In the genomic region with DNA sequence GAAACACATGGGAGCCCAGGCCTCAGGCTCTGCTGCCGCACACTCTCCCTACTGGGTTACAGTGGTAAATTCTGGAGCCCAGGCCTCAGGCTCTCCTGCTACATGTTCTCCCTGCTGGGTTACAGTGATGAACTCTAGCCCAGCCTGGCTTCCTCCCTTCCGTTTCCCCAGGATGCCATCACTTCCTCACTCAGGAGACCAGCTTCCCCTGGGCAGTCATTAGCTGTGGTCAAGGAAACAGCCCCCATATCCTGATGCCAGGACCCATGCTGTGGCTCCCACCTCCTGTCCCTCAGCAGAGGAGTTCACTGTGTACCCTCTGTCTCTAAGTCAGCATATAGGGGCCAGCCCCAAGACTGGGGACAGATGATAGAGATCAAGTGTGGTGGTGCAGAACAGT, we compare ENCODE assay signal across 9 mouse cellular contexts. TPM values are rescaled to one million over a fixed set of nuclear protein-coding genes. Genes with fewer than 3 reads are reported as not detected.
A peak's percentile ranks its signal among the peaks of the same experiment; 100 is the strongest.
DNase-seq lines count a peak whose midpoint lies in the region; ATAC-seq and TF ChIP-seq lines count a peak whose summit lies in the region.
"Had no signal": no experiment of that assay in that cellular context is flagged by ENCODE, and none has a peak within 500 bp of the region (broad histone marks: within the 10 kb centered on the region; RNA-seq: fewer than 3 reads in every experiment).

No protein-coding gene starts in this region.

- no peaks in the 10 kb centered on the region for H3K9me3 ChIP-seq in hindbrain, embryonic 14.5 days (ENCODE audit: control insufficient read depth, low read length)
- H3K9me3 ChIP-seq in hindbrain, embryonic 16.5 days (ENCODE audit: control insufficient read depth, low read length): no peaks in the 10 kb centered on the region
- H3K9me3 ChIP-seq in embryonic facial prominence, embryonic 15.5 days (replicated peaks): no peaks in the 10 kb centered on the region
- no peaks in the 10 kb centered on the region for H3K9me3 ChIP-seq in lung, embryonic 14.5 days (ENCODE audit: low read depth, low read length)
- H3K9me3 ChIP-seq in forebrain, embryonic 13.5 days (replicated peaks): no peaks in the 10 kb centered on the region
- H3K9me3 ChIP-seq: liver, embryonic 13.5 days had no signal

- peak overlapping the region; percentile 32; the same call in 1 of the 2 replicates for H3K27ac ChIP-seq in hindbrain, embryonic 14.5 days
- H3K27ac ChIP-seq in hindbrain, embryonic 16.5 days (ENCODE audit: low read depth, low read length): no peak overlapping the region
- peak overlapping the region; percentile 65; the same call in 1 of the 2 replicates for H3K27ac ChIP-seq in embryonic facial prominence, embryonic 15.5 days (replicated peaks)
- peak overlapping the region; percentile 70 for H3K27ac ChIP-seq in lung, embryonic 14.5 days (ENCODE audit: low read depth)
- H3K27ac ChIP-seq in forebrain, embryonic 13.5 days: no peak overlapping the region
- H3K27ac ChIP-seq: liver, embryonic 13.5 days had no signal

- no peaks in the 10 kb centered on the region for H3K4me1 ChIP-seq in hindbrain, embryonic 14.5 days (replicated peaks; ENCODE audit: control insufficient read depth, insufficient read depth, low read length)
- no peaks in the 10 kb centered on the region for H3K4me1 ChIP-seq in hindbrain, embryonic 16.5 days (ENCODE audit: control insufficient read depth, insufficient read depth, low read depth, low read length)
- peaks cover 59% of the 10 kb centered on the region for H3K4me1 ChIP-seq in embryonic facial prominence, embryonic 15.5 days
- peaks cover 4% of the 10 kb centered on the region; the same call in 1 of the 2 replicates for H3K4me1 ChIP-seq in lung, embryonic 14.5 days (ENCODE audit: insufficient read depth)
- no peaks in the 10 kb centered on the region; the same call in 1 of the 2 replicates for H3K4me1 ChIP-seq in forebrain, embryonic 13.5 days

- H3K4me3 ChIP-seq in hindbrain, embryonic 14.5 days (replicated peaks; ENCODE audit: low read length): no peak overlapping the region
- H3K4me3 ChIP-seq in hindbrain, embryonic 16.5 days (ENCODE audit: low read length): no peak overlapping the region
- H3K4me3 ChIP-seq in embryonic facial prominence, embryonic 15.5 days (replicated peaks): no peak overlapping the region
- H3K4me3 ChIP-seq in lung, embryonic 14.5 days (ENCODE audit: low read depth, low read length): no peak overlapping the region
- no peak overlapping the region for H3K4me3 ChIP-seq in forebrain, embryonic 13.5 days
- H3K4me3 ChIP-seq: liver, embryonic 13.5 days had no signal

- 98% methylated on average over 2 of the region's 2 CpGs for WGBS in hindbrain, embryonic 14.5 days
- 89% methylated on average over 2 of the region's 2 CpGs for WGBS in hindbrain, embryonic 16.5 days
- 79% methylated on average over 2 of the region's 2 CpGs for whole genome bisulfite sequencing in embryonic facial prominence, embryonic 15.5 days
- 76% methylated on average over 2 of the region's 2 CpGs for WGBS in lung, embryonic 14.5 days
- 93% methylated on average over 2 of the region's 2 CpGs for WGBS in forebrain, embryonic 13.5 days

- no peak for TF ChIP-seq CTCF in lung, embryonic 14.5 days (IDR thresholded peaks at IDR 0.05; ENCODE audit: low read depth)

- H3K9ac ChIP-seq in hindbrain, embryonic 14.5 days: no peak overlapping the region
- H3K9ac ChIP-seq in hindbrain, embryonic 16.5 days (ENCODE audit: low read depth, low read length): no peak overlapping the region
- no peak overlapping the region for H3K9ac ChIP-seq in embryonic facial prominence, embryonic 15.5 days
- no peak overlapping the region for H3K9ac ChIP-seq in lung, embryonic 14.5 days
- H3K9ac ChIP-seq in forebrain, embryonic 13.5 days: no peak overlapping the region
- H3K9ac ChIP-seq: liver, embryonic 13.5 days had no signal

- no peak overlapping the region for H3K4me2 ChIP-seq in hindbrain, embryonic 14.5 days (replicated peaks)
- H3K4me2 ChIP-seq in hindbrain, embryonic 16.5 days (ENCODE audit: low read length): no peak overlapping the region
- no peak overlapping the region for H3K4me2 ChIP-seq in embryonic facial prominence, embryonic 15.5 days (replicated peaks)
- no peak overlapping the region for H3K4me2 ChIP-seq in lung, embryonic 14.5 days
- H3K4me2 ChIP-seq in forebrain, embryonic 13.5 days: no peak overlapping the region
- H3K4me2 ChIP-seq: liver, embryonic 13.5 days had no signal

- no peaks in the 10 kb centered on the region for H3K27me3 ChIP-seq in hindbrain, embryonic 14.5 days (ENCODE audit: control insufficient read depth, insufficient read depth, low read length)
- no peaks in the 10 kb centered on the region for H3K27me3 ChIP-seq in hindbrain, embryonic 16.5 days (replicated peaks; ENCODE audit: control insufficient read depth, insufficient read depth, low read length)
- H3K27me3 ChIP-seq in embryonic facial prominence, embryonic 15.5 days: no peaks in the 10 kb centered on the region
- no peaks in the 10 kb centered on the region for H3K27me3 ChIP-seq in lung, embryonic 14.5 days (ENCODE audit: insufficient read depth, low read length)
- H3K27me3 ChIP-seq in forebrain, embryonic 13.5 days: no peaks in the 10 kb centered on the region
- H3K27me3 ChIP-seq: liver, embryonic 13.5 days had no signal

- ATAC-seq in hindbrain, embryonic 14.5 days (ENCODE audit: low FRiP score): no peak
- no peak for ATAC-seq in hindbrain, embryonic 16.5 days
- no peak for ATAC-seq in embryonic facial prominence, embryonic 15.5 days (ENCODE audit: insufficient number of reproducible peaks, low FRiP score, low TSS enrichment, low read depth)
- ATAC-seq in lung, embryonic 14.5 days (ENCODE audit: insufficient read depth): no peak
- ATAC-seq in activated CD4-positive, CD25-positive, alpha-beta regulatory T cell, adult 4 months: no peak
- ATAC-seq in forebrain, embryonic 13.5 days: no peak

- peaks cover 51% of the 10 kb centered on the region for H3K36me3 ChIP-seq in hindbrain, embryonic 14.5 days (replicated peaks; ENCODE audit: control insufficient read depth, insufficient read depth)
- peaks cover 3% of the 10 kb centered on the region; the same call in 1 of the 2 replicates for H3K36me3 ChIP-seq in hindbrain, embryonic 16.5 days (ENCODE audit: control insufficient read depth, insufficient read depth, low read length)
- 0 out of 2 replicates have a peak, but pooled peaks cover 4% of the 10 kb centered on the region for H3K36me3 ChIP-seq in embryonic facial prominence, embryonic 15.5 days
- peaks cover 4% of the 10 kb centered on the region; the same call in 1 of the 2 replicates for H3K36me3 ChIP-seq in lung, embryonic 14.5 days (ENCODE audit: insufficient read depth)
- peaks cover 49% of the 10 kb centered on the region for H3K36me3 ChIP-seq in forebrain, embryonic 13.5 days (ENCODE audit: poor library complexity, severe bottlenecking)

- DNase-seq in hindbrain, embryonic 14.5 days (ENCODE audit: low spot score): no peak
- DNase-seq in kidney, adult 9 months: peak; percentile 59
- peak; percentile 31 for DNase-seq in lung, embryonic 14.5 days
- no peak for DNase-seq in natural killer cell, adult 2 months (ENCODE audit: low spot score in 2 of 2)
- DNase-seq: liver, embryonic 13.5 days had no signal

RNA-seq across cellular contexts. Expression of a gene that starts 49.1 kb away (rescaled TPM):
- 32.9 and 36.3 TPM in 2 replicates for polyA plus RNA-seq in hindbrain, embryonic 14.5 days (2014; fragmentation: Nextera tagmentation; extraction: Ambion mirVana)
- polyA plus RNA-seq in hindbrain, embryonic 16.5 days (2015; fragmentation: Nextera tagmentation; extraction: Ambion mirVana): 26.4 and 28.8 TPM in 2 replicates
- polyA plus RNA-seq in embryonic facial prominence, embryonic 15.5 days (2015; fragmentation: Nextera tagmentation; extraction: Ambion mirVana): 13.8 and 15.8 TPM in 2 replicates
- 30.9 and 39.9 TPM in 2 replicates for polyA plus RNA-seq in lung, embryonic 14.5 days (2014; fragmentation: Nextera tagmentation; extraction: Ambion mirVana)
- polyA plus RNA-seq in activated CD4-positive, CD25-positive, alpha-beta regulatory T cell, adult 4 months (2017; shearing (Covaris generic)): under 1 TPM in 1 of 2 experiments, not detected in 1; 0.21 TPM
- 11.1 and 11.5 TPM in 2 replicates for polyA plus RNA-seq in forebrain, embryonic 13.5 days (2015; fragmentation: Nextera tagmentation; extraction: Ambion mirVana)

RNA-seq across cellular contexts. Expression of a gene that starts 53.7 kb away (rescaled TPM):
- polyA plus RNA-seq in hindbrain, embryonic 14.5 days (2014; fragmentation: Nextera tagmentation; extraction: Ambion mirVana): 32.8 and 34.8 TPM in 2 replicates
- 29.9 and 31.2 TPM in 2 replicates for polyA plus RNA-seq in hindbrain, embryonic 16.5 days (2015; fragmentation: Nextera tagmentation; extraction: Ambion mirVana)
- polyA plus RNA-seq in embryonic facial prominence, embryonic 15.5 days (2015; fragmentation: Nextera tagmentation; extraction: Ambion mirVana): 17.5 and 18.6 TPM in 2 replicates
- polyA plus RNA-seq in lung, embryonic 14.5 days (2014; fragmentation: Nextera tagmentation; extraction: Ambion mirVana): 23.3 and 25.2 TPM in 2 replicates
- 1 to 10 TPM; 6.6 to 7.6 TPM for polyA plus RNA-seq in activated CD4-positive, CD25-positive, alpha-beta regulatory T cell, adult 4 months (2017; shearing (Covaris generic))
- polyA plus RNA-seq in forebrain, embryonic 13.5 days (2015; fragmentation: Nextera tagmentation; extraction: Ambion mirVana): 20.3 and 24.4 TPM in 2 replicates

Comparison
In these comparisons a context has a peak if more than half of its experiments do, and no peak if none do; other contexts are left out.
1. H3K27ac ChIP-seq: peak in hindbrain, embryonic 14.5 days (single experiment), embryonic facial prominence, embryonic 15.5 days (single experiment) and lung, embryonic 14.5 days (single experiment); none in hindbrain, embryonic 16.5 days (single experiment) and forebrain, embryonic 13.5 days (single experiment).
2. DNase-seq: peak in kidney, adult 9 months (single experiment) and lung, embryonic 14.5 days (single experiment); none in hindbrain, embryonic 14.5 days (single experiment) and natural killer cell, adult 2 months (0 of 2).